Mouse (Mus musculus) E14TG2a.4 (cell line): ENCODE data around the gene Pcna.

ENCODE experiments used
- CTCF ChIP-seq: conservative IDR thresholded peaks from 2 replicates; pipeline ENCODE4 v1.5.1; 2014; ENCODE audit warnings: low read length
- NANOG ChIP-seq: IDR thresholded peaks from 2 replicates; pipeline ENCODE4 v1.6.1; 2014; ENCODE audit warnings: borderline replicate concordance, low read length, mixed read lengths
- POU5F1 ChIP-seq: IDR thresholded peaks from 2 replicates; pipeline ENCODE4 v1.6.1; 2014; ENCODE audit warnings: low read length, borderline replicate concordance

- no peak for TF ChIP-seq CTCF
- no peak for TF ChIP-seq NANOG
- no peak for TF ChIP-seq POU5F1
These were observed 49.3 kb downstream of the Pcna start for GRCm38 (mm10) chr2:132203773-132204172.
